Mouse (Mus musculus) right cerebral cortex, postnatal 25 days (tissue): Measurements from ENCODE around the gene B3gnt6.

Experiments used
- DNase-seq: peaks from one replicate; pipeline ENCODE4 v3.0.0; 2022

Gene B3gnt6

DNA sequence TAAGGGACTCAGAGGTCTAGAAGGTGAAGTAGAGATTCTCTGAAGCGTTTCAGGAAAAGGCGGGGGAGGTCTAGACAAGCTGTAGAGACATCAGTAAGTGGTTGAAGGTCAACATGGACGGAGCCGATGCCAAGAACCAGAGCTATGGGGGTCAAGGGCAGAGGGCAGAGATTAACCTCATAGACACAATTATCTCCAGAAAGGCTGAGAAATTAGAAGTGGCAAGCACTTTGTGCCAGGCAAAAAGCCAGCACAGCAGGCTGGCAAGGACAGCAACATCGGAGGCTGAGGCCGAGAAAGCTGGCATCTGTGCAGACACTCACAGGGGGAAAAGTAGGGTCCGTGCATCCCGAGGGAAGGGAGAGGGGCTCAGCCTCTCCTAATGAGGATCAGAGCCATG lies 51.5 kb downstream of the B3gnt6 start:
- DNase-seq: no peak

DNA sequence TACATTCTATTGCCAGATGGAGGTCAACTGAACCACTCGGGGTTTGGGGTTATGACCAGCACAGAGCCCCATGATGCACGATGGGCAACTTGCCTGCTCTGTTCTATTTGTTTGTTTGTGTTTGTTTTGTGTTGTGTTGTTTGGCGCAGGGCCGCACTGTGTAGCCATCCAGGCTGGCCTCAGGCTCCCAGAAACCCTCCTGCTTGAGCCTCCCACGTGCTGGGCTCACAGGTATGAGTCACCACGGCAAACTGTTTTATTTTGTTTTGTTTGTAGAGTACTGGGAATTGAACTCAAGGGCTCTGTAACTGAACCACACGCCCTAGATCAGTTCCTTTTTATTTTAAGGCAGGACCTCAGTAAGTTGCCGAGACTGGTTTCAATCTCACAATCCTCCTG lies 52.8 kb downstream of the B3gnt6 start:
- DNase-seq: peak; percentile 19

DNA sequence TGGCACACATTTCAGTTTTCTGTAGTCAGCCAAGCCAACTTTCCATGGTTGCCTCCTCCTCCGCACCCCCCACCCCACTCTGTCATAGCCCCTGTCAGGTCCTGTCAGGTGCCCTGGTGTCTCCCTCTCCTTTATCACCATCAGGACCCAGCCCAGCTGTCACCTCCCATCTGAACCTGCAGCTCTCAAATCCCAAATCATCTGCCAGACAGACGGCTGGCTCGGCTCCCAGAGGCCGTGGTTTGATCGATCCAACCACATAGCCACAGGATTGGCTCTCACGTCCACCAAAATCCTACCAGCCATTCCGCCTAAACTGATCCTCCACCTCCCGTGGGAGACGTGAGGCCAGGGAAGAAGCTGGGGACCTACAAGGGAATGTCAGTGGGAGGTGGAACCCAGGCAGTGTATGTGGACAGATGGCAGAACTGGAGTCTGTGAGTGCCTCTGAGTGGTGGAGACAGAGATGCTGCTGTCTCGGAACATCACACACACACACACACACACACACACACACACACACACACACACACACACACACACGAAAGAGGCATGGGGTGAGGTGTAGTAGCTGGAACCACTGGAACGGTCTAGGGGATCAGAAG lies 53.3 kb downstream of the B3gnt6 start:
- no peak for DNase-seq

DNA sequence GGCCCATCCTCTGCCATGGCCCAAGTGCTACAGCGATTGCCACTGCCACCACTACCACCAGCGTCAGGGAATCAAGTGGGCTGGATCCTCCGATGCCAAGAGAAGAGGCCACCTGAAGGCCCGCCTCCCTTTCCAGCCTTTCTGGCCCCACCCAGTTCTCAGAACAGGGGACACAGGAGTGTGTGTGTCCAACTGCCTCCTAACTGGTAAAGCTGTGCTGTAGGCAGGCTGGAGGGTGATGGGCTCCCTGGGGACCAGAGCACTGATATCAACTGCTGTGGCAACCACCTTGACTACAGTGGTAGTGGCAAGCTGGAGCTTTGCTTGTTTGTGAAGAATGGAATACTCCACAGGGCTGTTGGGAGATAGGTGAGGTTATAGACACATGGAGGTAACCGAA lies 53.9 kb downstream of the B3gnt6 start, which contains the start of gene Omp:
Gene Omp (minus strand): TSS at position 101 of the 400 bp plus-strand sequence.
- DNase-seq: no peak

DNA sequence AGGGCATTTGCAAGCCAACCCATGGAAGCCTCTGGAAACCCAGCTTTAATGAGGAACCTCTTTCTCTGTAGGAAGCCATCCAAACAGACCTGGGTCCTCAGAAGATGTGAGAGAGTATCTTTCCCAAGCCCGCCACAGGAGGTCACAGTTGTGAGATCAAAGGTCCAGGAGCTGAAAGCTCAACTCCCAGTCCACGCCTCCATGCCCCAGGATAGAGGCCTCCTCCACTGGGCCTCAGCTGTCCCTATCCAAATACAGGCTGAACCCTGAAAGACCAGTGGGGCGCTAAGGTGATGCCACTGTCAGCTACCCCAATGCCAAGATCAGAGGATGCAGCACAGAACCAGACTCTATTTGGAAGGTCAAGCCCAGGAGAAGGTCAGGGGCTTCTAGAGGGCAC lies 56.6 kb downstream of the B3gnt6 start:
- DNase-seq: no peak
